Mouse (Mus musculus) left cerebral cortex, postnatal 4 days (tissue): ENCODE measurements at regions not wholly inside any gene's neighbourhood (a gene's known extent, or its start where the extent isn't known, plus 50 kb on each side); places are given as distances from the start of the nearest gene placed in this dataset.

Experiments used
- DNase-seq: peaks from one replicate; pipeline ENCODE4 v3.0.0-alpha.2; 2022
- intact Hi-C: fragments of 180-260 bp; cut with DNase I; formaldehyde crosslinking; loops from one replicate; pipeline ENCODE4 v1.15.1; 2025

DNA sequence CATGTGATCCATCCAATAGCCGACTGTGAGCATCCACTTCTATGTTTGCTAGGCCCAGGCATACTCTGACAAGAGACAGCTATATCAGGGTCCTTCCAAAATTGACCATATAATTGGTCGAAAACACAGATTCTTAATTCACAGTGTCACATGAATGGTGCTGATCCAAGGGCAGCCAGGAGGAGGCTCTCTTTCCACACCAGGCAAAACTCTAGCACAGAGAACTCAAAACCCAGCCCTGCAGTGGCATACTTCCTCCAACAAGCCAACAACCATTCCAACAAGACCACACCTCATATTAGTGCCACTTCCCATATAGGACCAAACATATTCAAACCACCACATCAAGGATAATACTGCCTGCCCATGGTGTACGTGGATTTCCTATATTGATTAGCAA is 68.1 kb upstream of the Tas2r118 start:
- intact Hi-C loops, result no loop called here
- DNase-seq, result no peak

DNA sequence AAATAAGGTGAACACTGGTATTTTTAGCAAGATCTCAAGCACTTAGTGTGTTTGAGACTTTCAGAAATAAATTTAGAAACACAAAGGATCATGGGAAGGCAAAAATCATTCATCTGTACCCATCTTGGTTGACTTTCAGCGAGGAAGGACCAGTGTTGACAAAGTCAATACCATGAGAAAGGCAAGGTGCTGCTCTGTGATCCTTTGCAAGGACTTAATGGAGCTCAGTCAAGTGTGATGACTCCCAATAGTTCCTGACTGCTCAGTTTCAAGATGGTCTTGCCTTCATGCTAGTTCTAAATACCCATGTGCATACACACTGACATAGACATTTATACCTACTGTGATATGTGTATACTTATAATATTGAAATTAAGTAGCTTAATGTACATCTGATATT is 56.5 kb upstream of the Tas2r118 start:
- intact Hi-C loops, result no loop called here
- no peak for DNase-seq

DNA sequence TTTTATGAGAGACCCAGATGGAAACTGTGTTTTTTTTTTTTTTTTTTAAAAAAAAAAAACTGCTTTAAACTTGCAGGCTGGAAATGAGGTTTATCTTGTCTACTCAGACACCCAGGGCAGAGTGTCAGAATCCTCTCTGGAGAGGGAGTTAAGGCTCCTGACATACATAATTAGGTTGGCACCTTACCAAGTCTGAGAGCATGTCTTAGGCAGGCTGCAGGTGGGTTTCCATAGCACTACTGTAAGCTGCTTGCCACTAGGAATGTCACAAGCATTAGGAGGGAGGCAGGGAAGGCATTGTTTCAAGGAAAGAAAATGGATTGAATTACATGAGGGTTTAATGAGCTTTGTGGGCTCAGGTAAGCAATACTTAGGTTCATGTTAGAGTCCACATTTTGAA is 55.9 kb upstream of the Tas2r118 start:
- DNase-seq, result peak; percentile 10
- intact Hi-C loops, result no loop called here
